Mouse (Mus musculus) frontal cortex, postnatal 10 days (tissue): Measurements from ENCODE around the gene Ppp1r12c.

Experiments used
- DNase-seq, 2 experiments: peaks; one replicate each; pipeline ENCODE4 v3.0.0; 2022; ENCODE audit warnings: low spot score in 2 of 2, mixed read lengths in 1 of 2

Ppp1r12c gene

GRCm38 (mm10) chr7:4431548-4431947 is 69.9 kb downstream of the Ppp1r12c start:
- peak in 1 of 2 experiments; percentile 64 for DNase-seq
